Mouse (Mus musculus) cerebellum, postnatal 4 days (tissue): ENCODE measurements around the gene Ipcef1.
"Not testable (repeated sequence)": the region's sequence is repeated elsewhere in the genome, so short reads cannot be mapped to it uniquely, and the experiment has no call there.

Experiments
- DNase-seq, 2 experiments: peaks; one replicate each; pipeline ENCODE4 v3.0.0; 2022; ENCODE audit warnings: low spot score in 2 of 2, mixed read lengths in 1 of 2

The Ipcef1 gene

GRCm38 (mm10) chr10:6885460-6885859 lies 166.8 kb downstream of the Ipcef1 start:
- DNase-seq: no peak

GRCm38 (mm10) chr10:6882041-6882440 lies 170.2 kb downstream of the Ipcef1 start:
- DNase-seq: not testable (repeated sequence)

- no peak for DNase-seq
Measured at GRCm38 (mm10) chr10:6878276-6878881, 173.9 kb downstream of the Ipcef1 start.

GRCm38 (mm10) chr10:6873917-6874316 lies 178.4 kb downstream of the Ipcef1 start:
- no peak for DNase-seq

- DNase-seq: no peak
Measured at GRCm38 (mm10) chr10:6871418-6872072, 180.7 kb downstream of the Ipcef1 start.

- DNase-seq: no peak
Measured at GRCm38 (mm10) chr10:6855812-6856211, 196.5 kb downstream of the Ipcef1 start.

- no peak for DNase-seq
Measured at GRCm38 (mm10) chr10:6848834-6849233, 203.4 kb downstream of the Ipcef1 start.

GRCm38 (mm10) chr10:6848162-6848754 lies 204.0 kb downstream of the Ipcef1 start:
- no peak for DNase-seq

- DNase-seq: no peak
Measured at GRCm38 (mm10) chr10:6846283-6846682, 206.0 kb downstream of the Ipcef1 start.

- no peak for DNase-seq
Measured at GRCm38 (mm10) chr10:6842225-6842624, 210.1 kb downstream of the Ipcef1 start.
